Mouse (Mus musculus): ENCODE data around the gene Klhl1. TPM values are rescaled to one million over a fixed set of nuclear protein-coding genes. Genes with fewer than 3 reads are reported as not detected.

The Klhl1 gene
- polyA plus RNA-seq, 1 experiment from 2014 or later: not detected

DNA sequence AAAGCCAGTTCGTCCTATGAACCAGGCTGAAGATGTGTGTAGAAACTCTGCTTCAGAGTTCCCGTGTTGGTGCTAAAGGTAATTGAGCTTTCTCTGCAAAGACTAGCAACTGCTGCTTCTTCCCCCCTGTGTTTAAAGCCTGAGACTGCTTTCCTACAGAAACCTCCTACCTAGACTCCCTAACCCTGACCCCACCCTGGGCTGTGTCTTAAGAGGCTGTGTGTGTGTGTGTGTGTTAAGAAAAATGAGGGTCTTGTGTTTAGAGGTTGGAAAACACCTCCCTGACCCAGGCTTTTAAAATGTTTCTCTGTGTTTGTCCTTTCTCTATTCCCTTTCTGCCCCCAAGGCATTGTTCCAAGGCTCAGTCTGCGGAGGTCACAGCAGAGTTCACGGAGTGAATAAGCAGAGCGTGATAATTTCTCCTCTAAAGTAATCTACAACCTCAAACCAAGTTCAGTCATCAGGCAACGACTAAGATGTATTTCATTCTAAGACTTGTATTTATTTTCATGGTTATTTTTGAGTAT is 437.2 kb downstream of the Klhl1 start:
- H3K4me3 ChIP-seq (ENCODE audit: low read depth, low read length): no peak overlapping the region
- no peak for DNase-seq
- no peak overlapping the region for H3K27ac ChIP-seq (ENCODE audit: low read depth)
- H3K36me3 ChIP-seq (replicated peaks; ENCODE audit: insufficient read depth, low read length): no peaks in the 10 kb centered on the region
- no peak overlapping the region for H3K9ac ChIP-seq (replicated peaks)
- TF ChIP-seq CTCF (IDR thresholded peaks at IDR 0.05; ENCODE audit: low read depth) (no peak), EP300 (IDR thresholded peaks at IDR 0.05; ENCODE audit: low read depth) (no peak)
- H3K27me3 ChIP-seq (ENCODE audit: insufficient read depth, low read length): no peaks in the 10 kb centered on the region
- H3K9me3 ChIP-seq (ENCODE audit: low read length): no peaks in the 10 kb centered on the region
- ATAC-seq: no peak
- 68% methylated on average over 6 of the region's 6 CpGs for WGBS (ENCODE audit: insufficient replicate concordance)
- no peaks in the 10 kb centered on the region for H3K4me1 ChIP-seq (ENCODE audit: insufficient read depth)
- no peak overlapping the region for H3K4me2 ChIP-seq (ENCODE audit: low read depth, low read length)

GRCm38 (mm10) chr14:96065884-96066283 is 453.0 kb downstream of the Klhl1 start:
- no peak overlapping the region for H3K9ac ChIP-seq (replicated peaks)
- H3K4me2 ChIP-seq (ENCODE audit: low read depth, low read length): no peak overlapping the region
- DNase-seq: no peak
- no peaks in the 10 kb centered on the region for H3K36me3 ChIP-seq (replicated peaks; ENCODE audit: insufficient read depth, low read length)
- TF ChIP-seq EP300 (IDR thresholded peaks at IDR 0.05; ENCODE audit: low read depth) (no peak), CTCF (IDR thresholded peaks at IDR 0.05; ENCODE audit: low read depth) (no peak)
- H3K4me1 ChIP-seq (ENCODE audit: insufficient read depth): no peaks in the 10 kb centered on the region
- H3K27ac ChIP-seq (ENCODE audit: low read depth): no peak overlapping the region
- no peak overlapping the region for H3K4me3 ChIP-seq (ENCODE audit: low read depth, low read length)
- H3K9me3 ChIP-seq (ENCODE audit: low read length): no peaks in the 10 kb centered on the region
- H3K27me3 ChIP-seq (ENCODE audit: insufficient read depth, low read length): no peaks in the 10 kb centered on the region
- no peak for ATAC-seq
- WGBS (ENCODE audit: insufficient replicate concordance): 69% methylated on average over 3 of the region's 3 CpGs

Data from liver, postnatal 0 days (tissue).